Mouse (Mus musculus) layer of hippocampus, postnatal 36 days (tissue): Measurements from ENCODE around the gene Pdk1. TPM values are rescaled to one million over a fixed set of nuclear protein-coding genes. Genes with fewer than 3 reads are reported as not detected.

Experiments
- DNase-seq, 2 experiments: peaks; one replicate each; pipeline ENCODE4 v3.0.0; 2022
- total RNA-seq, 2 experiments: library from RNA; stranded (reverse); gene quantifications; 2 replicates each; pipeline ENCODE4 v1.2.3; 2021

Gene Pdk1
- total RNA-seq, 2 experiments from 2014 or later: 42.0 to 43.3 TPM

- no peak for DNase-seq
Measured at GRCm38 (mm10) chr2:71941005-71941720, 68.1 kb downstream of the Pdk1 start.

GRCm38 (mm10) chr2:71941721-71942087, 68.7 kb downstream of the Pdk1 start:
- no peak for DNase-seq

- DNase-seq: no peak
Measured at GRCm38 (mm10) chr2:71951212-71951611, 78.2 kb downstream of the Pdk1 start.

Other genes starting within 250 kb of the Pdk1 start
- gene Itga6, start 127.6 kb upstream of the Pdk1 start, total RNA-seq: 10 to 100 TPM; 28.2 to 30.5 TPM
- gene Rapgef4, start 108.0 kb downstream of the Pdk1 start, total RNA-seq: 100 to 1,000 TPM; 339 to 358 TPM